Mouse (Mus musculus) stomach, embryonic 15.5 days (tissue): Measurements from ENCODE around the gene Nsg2. TPM values are rescaled to one million over a fixed set of nuclear protein-coding genes. Genes with fewer than 3 reads are reported as not detected.

ENCODE experiments used
- ATAC-seq: fragments of 200-750 bp; cut with Nextera tagmentation; 2 replicates; pipeline ENCODE4 v1.8.0; 2017; ENCODE audit warnings: low read depth, moderate number of reproducible peaks, moderate TSS enrichment; ENCODE audit not compliant: insufficient read depth, low FRiP score
- H3K27ac ChIP-seq: fragments of 300-500 bp; sonication (generic); 2 replicates; pipeline ENCODE4 v1.5.1; 2015; ENCODE audit warnings: mild to moderate bottlenecking, inconsistent platforms
- H3K27me3 ChIP-seq: fragments of 300-500 bp; sonication (generic); replicated peaks from 2 replicates; pipeline ENCODE4 v1.6.1; 2015; ENCODE audit warnings: inconsistent platforms
- H3K36me3 ChIP-seq: fragments of 300-500 bp; sonication (generic); 2 replicates; pipeline ENCODE4 v1.6.1; 2015; ENCODE audit warnings: inconsistent platforms
- H3K4me1 ChIP-seq: fragments of 300-500 bp; sonication (generic); 2 replicates; pipeline ENCODE4 v1.6.1; 2015; ENCODE audit warnings: inconsistent platforms
- H3K4me2 ChIP-seq: fragments of 300-500 bp; sonication (generic); 2 replicates; pipeline ENCODE4 v1.6.1; 2015; ENCODE audit warnings: mild to moderate bottlenecking, inconsistent platforms
- H3K4me3 ChIP-seq: fragments of 300-500 bp; sonication (generic); replicated peaks from 2 replicates; pipeline ENCODE4 v1.5.1; 2015; ENCODE audit warnings: inconsistent platforms
- H3K9ac ChIP-seq: fragments of 300-500 bp; sonication (generic); 2 replicates; pipeline ENCODE4 v1.6.1; 2015; ENCODE audit warnings: inconsistent platforms
- H3K9me3 ChIP-seq: fragments of 300-500 bp; sonication (generic); 2 replicates; pipeline ENCODE4 v1.6.1; 2016; ENCODE audit warnings: inconsistent platforms
- WGBS: fragments of 180-500 bp; shearing (Covaris S2); methylation state at CpG from one replicate; pipeline ENCODE4 v1.1.7; 2015; 5-methylcytosine and 5-hydroxymethylcytosine counted together
- polyA plus RNA-seq: library from polyadenylated mRNA; unstranded; fragments of >200 nt; fragmentation: Nextera tagmentation; extraction: Ambion mirVana; gene quantifications from 2 replicates; pipeline ENCODE4 v1.2.1, GENCODE M21; 2015

Nsg2 gene
- polyA plus RNA-seq, 1 experiment from 2014 or later: 8.2 TPM

GRCm38 (mm10) chr11:32101059-32101632 is 100.9 kb downstream of the Nsg2 start:
- Histone ChIP-seq H3K4me1 (peaks cover 14% of the 10 kb centered on the region), H3K27ac (peak overlapping the region; percentile 8; the same call in 1 of the 2 replicates), H3K9me3 (no peaks in the 10 kb centered on the region), H3K27me3 (no peaks in the 10 kb centered on the region), H3K4me2 (no peak overlapping the region), H3K36me3 (no peaks in the 10 kb centered on the region), H3K9ac (no peak overlapping the region), H3K4me3 (no peak overlapping the region)
- ATAC-seq: peak; percentile 52; the same call in 1 of the 2 replicates
- 22% methylated on average over 3 of the region's 3 CpGs for WGBS

DNA sequence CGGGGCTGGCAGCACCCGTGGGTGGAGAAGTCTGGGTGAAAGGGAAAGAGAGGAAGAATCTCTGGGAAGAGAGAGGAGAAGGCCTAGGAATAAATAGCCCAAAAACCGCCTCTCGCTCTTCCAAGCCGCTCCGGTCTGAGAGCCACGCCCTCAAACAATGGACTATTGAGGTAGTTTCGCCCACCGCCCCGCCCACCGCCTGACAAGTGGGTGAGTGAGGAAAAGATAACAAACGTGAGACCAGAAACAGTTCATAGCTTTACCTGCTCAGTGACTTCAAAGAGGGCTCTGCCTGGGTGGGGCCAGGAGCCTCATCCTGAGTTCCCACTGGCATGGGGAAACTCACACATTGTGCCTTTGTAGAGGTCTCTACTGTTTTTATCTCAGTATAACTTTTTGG is 102.7 kb downstream of the Nsg2 start:
- H3K27me3 ChIP-seq: no peaks in the 10 kb centered on the region
- H3K9ac ChIP-seq: no peak overlapping the region
- no peak overlapping the region for H3K27ac ChIP-seq
- peaks cover 14% of the 10 kb centered on the region for H3K4me1 ChIP-seq
- 0 out of 2 replicates have a peak, but pooled peaks have one; percentile 51 for ATAC-seq
- H3K36me3 ChIP-seq: no peaks in the 10 kb centered on the region
- peak overlapping the region; percentile 26; the same call in 1 of the 2 replicates for H3K4me2 ChIP-seq
- H3K4me3 ChIP-seq: 0 out of 2 replicates have a peak overlapping the region, but pooled peaks have one; percentile 2
- 17% methylated on average over 12 of the region's 12 CpGs for WGBS
- no peaks in the 10 kb centered on the region for H3K9me3 ChIP-seq

- no peaks in the 10 kb centered on the region for H3K36me3 ChIP-seq
- no peak overlapping the region for H3K27ac ChIP-seq
- no peaks in the 10 kb centered on the region for H3K9me3 ChIP-seq
- H3K9ac ChIP-seq: no peak overlapping the region
- ATAC-seq: no peak
- H3K4me3 ChIP-seq: no peak overlapping the region
- peaks cover 14% of the 10 kb centered on the region for H3K4me1 ChIP-seq
- 62% methylated on average over 9 of the region's 9 CpGs for WGBS
- no peak overlapping the region for H3K4me2 ChIP-seq
- no peaks in the 10 kb centered on the region for H3K27me3 ChIP-seq
These were observed 104.3 kb downstream of the Nsg2 start for GRCm38 (mm10) chr11:32104406-32105116.

DNA sequence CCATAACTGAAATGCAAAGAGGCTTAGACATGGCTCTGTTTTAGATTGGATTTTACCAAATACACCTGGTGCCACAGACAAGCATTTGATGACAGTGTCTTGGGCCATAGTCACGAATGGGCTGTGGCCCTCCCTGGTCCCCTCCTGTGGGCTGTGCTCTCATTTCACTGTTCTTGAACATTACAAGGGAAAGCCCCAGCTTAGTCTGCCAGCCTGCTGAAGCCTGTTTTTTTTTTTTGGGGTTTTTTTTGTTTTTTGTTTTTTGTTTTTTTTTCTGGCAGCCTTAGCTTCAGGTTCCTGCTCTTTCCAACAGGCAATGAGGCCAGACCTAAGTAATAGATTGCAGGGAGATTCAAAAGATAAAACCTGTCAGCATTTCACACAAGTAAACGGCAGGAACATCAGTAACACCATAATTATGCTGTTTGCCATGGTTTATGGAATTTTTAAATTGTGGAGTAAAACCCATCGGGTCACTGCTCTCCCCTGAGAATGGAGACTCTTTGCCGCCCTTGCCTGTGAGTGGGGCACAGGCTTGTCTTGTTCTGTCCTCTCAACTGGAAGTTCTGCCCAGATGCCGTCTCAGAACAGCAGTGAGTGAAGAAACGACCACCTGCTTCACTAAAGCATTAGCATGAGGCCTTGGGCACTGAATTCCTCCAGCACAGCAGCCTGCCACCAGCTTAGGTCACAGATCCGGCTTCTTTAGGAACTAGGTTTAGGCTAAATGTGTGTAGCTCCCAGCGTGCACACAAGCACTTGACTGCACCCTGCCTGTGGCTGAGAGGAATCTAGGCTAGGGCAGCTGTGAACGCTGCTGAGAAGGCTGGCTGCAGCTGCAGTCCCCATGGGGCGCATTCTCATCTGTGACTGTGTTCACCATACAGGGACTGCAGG is 105.7 kb downstream of the Nsg2 start:
- WGBS: 42% methylated on average over 10 of the region's 10 CpGs
- no peaks in the 10 kb centered on the region for H3K27me3 ChIP-seq
- no peaks in the 10 kb centered on the region for H3K36me3 ChIP-seq
- no peaks in the 10 kb centered on the region for H3K9me3 ChIP-seq
- peaks cover 9% of the 10 kb centered on the region for H3K4me1 ChIP-seq
- H3K4me3 ChIP-seq: no peak overlapping the region
- no peak overlapping the region for H3K4me2 ChIP-seq
- H3K27ac ChIP-seq: no peak overlapping the region
- no peak overlapping the region for H3K9ac ChIP-seq
- ATAC-seq: no peak

- no peak for ATAC-seq
- no peak overlapping the region for H3K4me3 ChIP-seq
- no peaks in the 10 kb centered on the region for H3K27me3 ChIP-seq
- peaks cover 8% of the 10 kb centered on the region for H3K4me1 ChIP-seq
- no peaks in the 10 kb centered on the region for H3K36me3 ChIP-seq
- no peak overlapping the region for H3K27ac ChIP-seq
- H3K4me2 ChIP-seq: no peak overlapping the region
- 86% methylated on average over 4 of the region's 4 CpGs for WGBS
- no peak overlapping the region for H3K9ac ChIP-seq
- H3K9me3 ChIP-seq: no peaks in the 10 kb centered on the region
These were observed 106.4 kb downstream of the Nsg2 start for GRCm38 (mm10) chr11:32106647-32106985.

- no peaks in the 10 kb centered on the region for H3K9me3 ChIP-seq
- H3K9ac ChIP-seq: no peak overlapping the region
- H3K27ac ChIP-seq: no peak overlapping the region
- H3K27me3 ChIP-seq: no peaks in the 10 kb centered on the region
- WGBS: 72% methylated on average over 8 of the region's 8 CpGs
- H3K36me3 ChIP-seq: no peaks in the 10 kb centered on the region
- no peak overlapping the region for H3K4me2 ChIP-seq
- no peak for ATAC-seq
- no peak overlapping the region for H3K4me3 ChIP-seq
- H3K4me1 ChIP-seq: no peaks in the 10 kb centered on the region
These were observed 108.2 kb downstream of the Nsg2 start for GRCm38 (mm10) chr11:32108441-32108840.

Other genes with a start within 250 kb of the Nsg2 start
- gene Cpeb4, start 128.3 kb upstream of the Nsg2 start, polyA plus RNA-seq: 4.2 and 4.6 TPM in 2 replicates
- not detected in 2 replicates for gene 4930524B15Rik, start 34.9 kb upstream of the Nsg2 start, polyA plus RNA-seq
- gene Il9r, start 199.8 kb downstream of the Nsg2 start, polyA plus RNA-seq: 0.06 and 0.09 TPM in 2 replicates
- 52.6 and 57.5 TPM in 2 replicates for gene Snrnp25, start 205.0 kb downstream of the Nsg2 start, polyA plus RNA-seq
- gene Rhbdf1, start 221.8 kb downstream of the Nsg2 start, polyA plus RNA-seq: 57.6 and 63.1 TPM in 2 replicates
- gene Mpg, start 226.0 kb downstream of the Nsg2 start, polyA plus RNA-seq: 32.7 and 35.8 TPM in 2 replicates